Mouse (Mus musculus) spleen, adult 12 weeks (tissue): ENCODE data around the gene Dpy30.

Experiments
- DNase-seq: peaks from one replicate; pipeline ENCODE4 v3.0.0; 2022; ENCODE audit warnings: low spot score

Gene Dpy30

GRCm38 (mm10) chr17:74264333-74265155 is 59.2 kb downstream of the Dpy30 start:
- DNase-seq = no peak

GRCm38 (mm10) chr17:74262415-74262814 is 61.3 kb downstream of the Dpy30 start:
- DNase-seq = no peak
